Mouse (Mus musculus): ENCODE results near the gene Gtf3c1.

DNA sequence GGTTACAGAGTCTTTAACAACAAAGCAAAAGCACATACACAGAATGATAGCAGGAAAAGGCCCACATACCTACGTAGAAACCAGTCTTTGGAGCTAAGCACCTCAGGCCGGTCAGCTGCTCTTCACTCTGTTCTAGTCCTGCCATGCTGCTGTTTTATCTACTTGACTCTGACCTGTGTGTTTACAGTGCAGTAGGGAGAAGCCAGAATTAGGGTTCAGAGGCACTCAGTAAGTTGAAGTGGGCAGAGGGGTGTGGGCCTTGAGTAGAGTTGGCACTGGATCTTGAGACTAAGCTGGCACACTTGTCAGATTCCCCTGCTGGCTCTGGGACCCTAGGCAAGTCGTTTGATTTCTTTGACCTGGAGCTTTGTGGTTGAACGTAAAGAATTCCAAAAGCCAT, 13.5 kb upstream of the Gtf3c1 start:
- TF ChIP-seq CTCF (IDR thresholded peaks at IDR 0.05; ENCODE audit: borderline replicate concordance, control insufficient read depth, extremely low read depth, insufficient read depth, low read length, poor library complexity), result no peak
- TF ChIP-seq POLR2A (IDR thresholded peaks at IDR 0.05; ENCODE audit: control insufficient read depth, extremely low read depth, insufficient read depth, low read length, poor library complexity), result no peak
